In genomic region chr11:23255427-23256193, GRCm38 (mm10) we compare ENCODE assay signal across 8 mouse cellular contexts. TPM values are rescaled to one million over a fixed set of nuclear protein-coding genes. Genes with fewer than 3 reads are reported as not detected.
A peak's percentile ranks its signal among the peaks of the same experiment; 100 is the strongest.
DNase-seq lines count a peak whose midpoint lies in the region; ATAC-seq and TF ChIP-seq lines count a peak whose summit lies in the region.

Gene Xpo1 (plus strand): TSS chr11:23256041.

- no peaks in the 10 kb centered on the region for H3K36me3 ChIP-seq in hindbrain, embryonic 13.5 days

- no peaks in the 10 kb centered on the region for H3K9me3 ChIP-seq in hindbrain, embryonic 13.5 days

- H3K9ac ChIP-seq in hindbrain, embryonic 13.5 days = peak within 1 kb of the TSS; percentile 94

- H3K4me1 ChIP-seq in hindbrain, embryonic 13.5 days (replicated peaks) = peaks cover 32% of the 10 kb centered on the region

- CTCF ChIA-PET in Patski (lab: Charles Lee) = no interaction called here

- H3K27me3 ChIP-seq in Patski = no peaks in the 10 kb centered on the region
- H3K27me3 ChIP-seq in hindbrain, embryonic 13.5 days = no peaks in the 10 kb centered on the region

- in situ Hi-C loops in Patski (cut with MboI; ENCODE audit: low pct_unique_long_range_greater_than_20kb) = no loop called here

- TF ChIP-seq CTCF in Patski (IDR thresholded peaks at IDR 0.05) = peak; percentile 82

- peak; percentile 98 for DNase-seq in Patski (ENCODE audit: low read depth, low spot score)
- peak; percentile 100 for DNase-seq in cerebellum, postnatal 14 days
- DNase-seq in frontal cortex, postnatal 14 days (ENCODE audit: low spot score in 2 of 2) = peak; percentile 100
- peak; percentile 99 to 100 for DNase-seq in layer of hippocampus, postnatal 25 days (ENCODE audit: extremely low spot score in 1 of 2, low spot score in 1 of 2)
- peak; percentile 100 for DNase-seq in lung, postnatal 25 days (ENCODE audit: low spot score)
- peak; percentile 100 for DNase-seq in retina, embryonic 14.5 days (ENCODE audit: low spot score)
- peak; percentile 99 for DNase-seq in thymus, postnatal 4 days

- whole genome bisulfite sequencing in hindbrain, embryonic 13.5 days = 1% methylated on average over 55 of the region's 60 CpGs

- POLR2A ChIA-PET in Patski (lab: Charles Lee) = interaction anchor here (0.6 to 1.5 kb wide), 8 partner anchors 24 to 265 kb away, joined by 3 to 5 read pairs (median 4); partner anchors contain the start of genes Cct4 and Fam161a

- H3K27ac ChIP-seq in hindbrain, embryonic 13.5 days = peak within 1 kb of the TSS; percentile 99

- H3K4me2 ChIP-seq in hindbrain, embryonic 13.5 days = peak within 1 kb of the TSS; percentile 85

- ATAC-seq in Patski = peak; percentile 97
- peak; percentile 99 for ATAC-seq in hindbrain, embryonic 13.5 days (ENCODE audit: low FRiP score)

- H3K4me3 ChIP-seq in hindbrain, embryonic 13.5 days = peak within 1 kb of the TSS; percentile 93

RNA-seq across cellular contexts. Expression of gene Xpo1, which starts in this region (rescaled TPM):
- polyA plus RNA-seq in Patski (2021) = 85.3 TPM
- polyA plus RNA-seq in hindbrain, embryonic 13.5 days (2015; fragmentation: Nextera tagmentation; extraction: Ambion mirVana) = 72.1 and 78.9 TPM in 2 replicates
- total RNA-seq in layer of hippocampus, postnatal 25 days (2021) = 10 to 100 TPM; 62.8 to 66.6 TPM

Comparison
In these comparisons a context has a peak if more than half of its experiments do, and no peak if none do; other contexts are left out.
1. Peak in every context shown above with its lines: DNase-seq, ATAC-seq, H3K4me3 ChIP-seq and H3K27ac ChIP-seq.